Mouse (Mus musculus) liver, postnatal 0 days (tissue): ENCODE measurements around the gene Vsir.

Source experiments
- CTCF ChIP-seq: sonication (generic); IDR thresholded peaks from 2 replicates; pipeline ENCODE4 v1.5.1; 2016; ENCODE audit warnings: antibody characterized with exemption, low read depth
- EP300 ChIP-seq: IDR thresholded peaks from 2 replicates; pipeline ENCODE4 v1.6.1; 2016; ENCODE audit warnings: antibody characterized with exemption, low read depth, mild to moderate bottlenecking

DNA sequence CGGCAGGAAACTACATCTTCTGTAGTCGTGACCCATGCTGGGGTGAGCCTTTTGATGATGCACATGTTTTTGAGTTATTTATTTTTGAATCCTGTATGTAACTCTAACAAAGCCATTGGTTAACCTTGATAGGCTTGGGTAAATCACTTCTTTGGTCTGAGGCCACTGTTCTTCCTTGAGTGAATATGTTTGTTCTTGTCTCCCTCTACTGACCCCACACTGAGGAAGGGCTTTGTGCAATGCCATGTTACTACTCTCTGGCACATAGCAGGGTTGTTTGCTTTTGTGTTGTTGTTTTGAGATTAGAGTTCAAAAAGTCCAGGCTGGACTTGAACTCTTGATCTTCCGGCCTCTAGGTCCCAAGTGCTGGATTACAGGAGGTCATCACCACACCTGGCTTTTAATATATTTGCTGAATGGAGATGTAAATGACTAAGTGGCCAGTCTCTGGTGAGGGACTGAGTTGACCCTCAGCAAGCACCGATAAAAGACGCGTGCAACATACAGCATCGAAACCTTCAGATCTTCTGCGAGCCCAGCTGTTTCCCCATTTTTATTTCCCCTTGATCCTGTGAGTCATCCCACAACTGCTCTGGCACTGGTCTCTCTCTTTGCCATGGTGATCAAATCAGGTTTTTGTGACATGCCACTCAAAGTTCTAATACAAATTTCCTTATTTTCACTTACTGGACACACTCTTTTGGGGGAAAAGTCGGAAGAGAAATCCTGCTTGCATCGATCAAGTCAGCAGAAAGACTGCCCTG, 51.6 kb downstream of the Vsir start:
- TF ChIP-seq CTCF (peak; percentile 45), EP300 (no peak)
